Mouse (Mus musculus) heart, adult 2 months (tissue): ENCODE results near the gene Rbm6. TPM values are rescaled to one million over a fixed set of nuclear protein-coding genes. Genes with fewer than 3 reads are reported as not detected.

Experiments
- DNase-seq, 2 experiments: peaks; one replicate each; pipeline ENCODE4 v3.0.0; 2021
- H3K27ac ChIP-seq: fragments of 200-600 bp; 2 replicates; pipeline ENCODE4 v1.8.1; 2022
- H3K27me3 ChIP-seq: fragments of 200-500 bp; 2 replicates; pipeline ENCODE4 v1.6.1; 2012; ENCODE audit warnings: mild to moderate bottlenecking, low read length, inconsistent platforms, mixed read lengths; ENCODE audit not compliant: control insufficient read depth, insufficient read depth
- H3K36me3 ChIP-seq: fragments of 200-500 bp; 2 replicates; pipeline ENCODE4 v1.6.1; 2012; ENCODE audit warnings: low read length, inconsistent platforms; ENCODE audit not compliant: control insufficient read depth, insufficient read depth
- H3K4me1 ChIP-seq: fragments of 200-500 bp; 2 replicates; pipeline ENCODE4 v1.6.1; 2011; ENCODE audit warnings: low read length; ENCODE audit not compliant: control insufficient read depth, insufficient read depth
- H3K4me3 ChIP-seq: fragments of 200-600 bp; 2 replicates; pipeline ENCODE4 v1.8.1; 2022
- H3K79me2 ChIP-seq: fragments of 200-500 bp; replicated peaks from 2 replicates; pipeline ENCODE4 v1.6.1; 2012; ENCODE audit warnings: mild to moderate bottlenecking, inconsistent platforms, low read length, moderate library complexity, mixed read lengths; ENCODE audit not compliant: control insufficient read depth, insufficient read depth
- H3K9ac ChIP-seq: fragments of 200-500 bp; 2 replicates; pipeline ENCODE4 v1.6.1; 2012; ENCODE audit warnings: low read depth, mild to moderate bottlenecking, control low read depth, inconsistent platforms, low read length, mixed read lengths
- CTCF ChIP-seq: fragments of 200-600 bp; IDR thresholded peaks from 2 replicates; pipeline ENCODE4 v1.8.1; 2022; ENCODE audit warnings: antibody characterized with exemption, mild to moderate bottlenecking, moderate library complexity
- EP300 ChIP-seq: fragments of 200-500 bp; IDR thresholded peaks from 2 replicates; pipeline ENCODE4 v1.6.1; 2011; ENCODE audit warnings: low read depth, low read length, control low read depth; ENCODE audit not compliant: insufficient read depth
- POLR2A ChIP-seq: fragments of 200-500 bp; IDR thresholded peaks from 2 replicates; pipeline ENCODE4 v1.6.1; 2011; ENCODE audit warnings: mild to moderate bottlenecking, low read depth, low read length, control low read depth; ENCODE audit not compliant: insufficient read depth
- WGBS: fragments of 180-500 bp; shearing (Covaris S2); methylation state at CpG from one replicate; pipeline ENCODE4 v1.1.7; 2018; 5-methylcytosine and 5-hydroxymethylcytosine counted together
- intact Hi-C: fragments of 180-260 bp; cut with DNase I; formaldehyde crosslinking; loops from one replicate; pipeline ENCODE4 v1.15.1; 2025
- polyA plus RNA-seq: library from polyadenylated mRNA; depleted of rRNA; stranded (reverse); fragments of >200 nt; gene quantifications from 2 replicates; pipeline ENCODE4 v1.2.3, GENCODE M21; 2012
- total RNA-seq, 2 experiments: library from RNA; stranded (reverse); gene quantifications; 2 replicates each; pipeline ENCODE4 v1.2.3; 2021

Gene Rbm6
- total and polyA plus RNA-seq, 3 experiments = 8.3 to 31.2 (median 29.8) TPM

DNA sequence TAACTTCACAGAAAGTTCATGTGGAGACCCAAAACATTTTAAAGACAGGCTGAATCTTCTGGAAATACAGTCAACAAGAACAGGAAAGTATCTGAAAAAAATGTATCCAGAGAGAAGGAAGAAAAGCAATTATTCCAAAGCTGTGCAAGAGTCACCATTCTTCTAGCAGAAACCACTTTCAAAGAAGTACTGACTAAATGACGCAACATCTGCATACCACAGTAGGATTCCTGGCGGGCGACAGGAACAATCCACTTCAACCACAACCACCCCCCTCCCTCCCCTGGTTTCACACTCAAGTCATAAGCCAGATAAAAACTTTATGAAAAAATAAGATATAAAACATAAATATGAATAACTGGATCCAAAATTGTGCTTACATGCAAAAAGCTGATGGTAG lies 39.2 kb downstream of the Rbm6 start:
- H3K27ac ChIP-seq = no peak overlapping the region
- H3K27me3 ChIP-seq = no peaks in the 10 kb centered on the region
- TF ChIP-seq CTCF (no peak), POLR2A (no peak), EP300 (no peak)
- 62% methylated on average over 3 of the region's 3 CpGs for WGBS
- peaks cover 6% of the 10 kb centered on the region; the same call in 1 of the 2 replicates for H3K36me3 ChIP-seq
- DNase-seq = no peak
- H3K9ac ChIP-seq = no peak overlapping the region
- no peak overlapping the region for H3K4me3 ChIP-seq
- no peaks in the 10 kb centered on the region for H3K79me2 ChIP-seq
- intact Hi-C loops = no loop called here
- no peaks in the 10 kb centered on the region for H3K4me1 ChIP-seq

DNA sequence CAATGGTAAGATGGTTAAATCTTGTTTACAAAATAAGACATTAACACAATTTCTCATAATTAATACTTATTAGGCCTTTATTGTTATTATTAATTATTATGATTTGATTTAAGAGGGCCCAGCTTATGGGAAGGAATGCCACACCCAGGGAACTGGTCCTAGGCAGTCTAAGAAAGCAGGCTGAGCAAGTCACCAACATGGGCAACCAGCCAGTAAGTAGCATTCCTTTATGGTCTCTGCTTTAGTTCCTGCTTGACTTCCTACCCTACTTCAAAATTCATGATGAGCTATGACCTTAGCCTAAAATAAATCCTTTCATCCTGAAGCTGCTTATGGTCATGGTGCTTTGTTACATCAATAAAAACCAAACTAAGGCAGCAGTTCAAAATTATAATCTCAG lies 41.3 kb downstream of the Rbm6 start:
- Histone ChIP-seq H3K9ac (no peak overlapping the region), H3K36me3 (peaks cover 6% of the 10 kb centered on the region; the same call in 1 of the 2 replicates)
- no peak for TF ChIP-seq CTCF
- no peak for TF ChIP-seq EP300
- TF ChIP-seq POLR2A = no peak

DNA sequence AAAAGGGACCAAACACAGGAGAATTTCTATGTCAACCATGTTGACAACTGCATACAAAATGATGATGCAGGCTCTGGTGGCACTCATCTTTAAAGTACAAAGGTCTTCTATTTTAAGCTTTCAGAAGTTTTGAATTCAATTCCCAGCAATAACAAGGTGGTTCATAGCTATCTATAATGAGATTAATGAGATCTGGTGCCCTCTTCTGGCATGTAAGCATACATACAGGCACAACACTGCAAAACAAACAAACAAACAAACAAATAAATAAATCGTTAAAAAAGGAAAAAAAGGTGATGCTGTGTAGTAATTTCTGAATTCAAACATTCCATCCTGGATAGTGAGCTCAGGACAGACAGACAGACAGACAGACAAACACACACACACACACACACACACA lies 60.9 kb downstream of the Rbm6 start:
- 89% methylated on average over 1 of the region's 1 CpGs for WGBS
- no peak overlapping the region for H3K9ac ChIP-seq

More for the DNA sequence above, 41.3 kb downstream of the Rbm6 start:
- Histone ChIP-seq H3K79me2 (no peaks in the 10 kb centered on the region; the same call in 1 of the 2 replicates), H3K4me1 (no peaks in the 10 kb centered on the region), H3K27ac (no peak overlapping the region), H3K27me3 (no peaks in the 10 kb centered on the region), H3K4me3 (no peak overlapping the region)
- no peak for DNase-seq
- intact Hi-C loops = no loop called here

DNA sequence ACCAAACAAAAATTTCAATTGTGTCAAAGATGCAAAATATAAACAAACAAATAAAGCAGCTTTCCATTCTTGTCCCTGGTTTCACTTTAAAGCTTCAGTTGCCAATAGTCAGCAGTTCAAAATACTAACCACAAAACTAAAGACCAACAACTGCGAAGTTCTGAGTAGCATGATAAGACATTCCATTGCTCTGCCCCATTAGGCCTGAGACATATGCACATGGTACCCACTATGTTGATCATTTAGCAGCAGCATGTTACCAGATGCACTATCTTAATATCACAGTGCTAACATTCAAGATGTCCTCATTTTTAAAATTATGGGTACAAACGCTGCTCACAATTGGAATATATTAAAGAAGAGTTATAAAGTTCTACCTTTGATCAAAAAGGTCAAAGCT lies 62.1 kb downstream of the Rbm6 start:
- Histone ChIP-seq H3K4me1 (no peaks in the 10 kb centered on the region), H3K27me3 (no peaks in the 10 kb centered on the region), H3K27ac (no peak overlapping the region), H3K79me2 (no peaks in the 10 kb centered on the region), H3K36me3 (no peaks in the 10 kb centered on the region), H3K4me3 (no peak overlapping the region), H3K9ac (no peak overlapping the region)
- TF ChIP-seq POLR2A (no peak), CTCF (no peak), EP300 (no peak)
- WGBS = 98% methylated on average over 2 of the region's 2 CpGs
- DNase-seq = no peak
- intact Hi-C loops = no loop called here

More for the DNA sequence above, 60.9 kb downstream of the Rbm6 start:
- Histone ChIP-seq H3K27me3 (no peaks in the 10 kb centered on the region), H3K36me3 (no peaks in the 10 kb centered on the region), H3K79me2 (no peaks in the 10 kb centered on the region), H3K4me3 (no peak overlapping the region), H3K27ac (no peak overlapping the region), H3K4me1 (no peaks in the 10 kb centered on the region)
- TF ChIP-seq EP300 (no peak), POLR2A (no peak), CTCF (peak; percentile 35)
- DNase-seq = no peak
- intact Hi-C loops = no loop called here

DNA sequence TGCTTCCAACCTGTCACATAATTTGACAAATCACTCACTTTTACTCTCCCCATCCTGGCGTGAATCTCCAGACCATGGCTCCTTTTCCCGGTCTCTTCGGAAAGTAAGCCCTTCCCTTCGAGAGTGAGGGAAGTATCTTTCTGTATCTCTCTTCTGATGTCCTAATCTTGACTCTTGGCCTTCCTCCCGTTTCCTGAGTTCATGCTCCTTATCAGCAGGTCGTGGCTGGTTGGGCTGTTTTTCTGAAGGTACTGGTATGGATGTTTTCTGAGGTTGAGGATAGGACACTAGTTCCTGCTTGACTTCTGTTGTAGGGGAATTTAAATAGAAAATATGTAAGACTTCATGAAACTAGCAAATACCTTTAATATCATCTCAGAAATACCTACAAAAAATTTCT lies 81.3 kb downstream of the Rbm6 start:
- Histone ChIP-seq H3K4me3 (no peak overlapping the region), H3K27me3 (no peaks in the 10 kb centered on the region), H3K27ac (no peak overlapping the region), H3K36me3 (no peaks in the 10 kb centered on the region; the same call in 1 of the 2 replicates), H3K79me2 (no peaks in the 10 kb centered on the region), H3K9ac (no peak overlapping the region), H3K4me1 (no peaks in the 10 kb centered on the region)
- TF ChIP-seq POLR2A (no peak), CTCF (no peak), EP300 (no peak)
- no peak for DNase-seq
- intact Hi-C loops = no loop called here
- 42% methylated on average over 6 of the region's 6 CpGs for WGBS

DNA sequence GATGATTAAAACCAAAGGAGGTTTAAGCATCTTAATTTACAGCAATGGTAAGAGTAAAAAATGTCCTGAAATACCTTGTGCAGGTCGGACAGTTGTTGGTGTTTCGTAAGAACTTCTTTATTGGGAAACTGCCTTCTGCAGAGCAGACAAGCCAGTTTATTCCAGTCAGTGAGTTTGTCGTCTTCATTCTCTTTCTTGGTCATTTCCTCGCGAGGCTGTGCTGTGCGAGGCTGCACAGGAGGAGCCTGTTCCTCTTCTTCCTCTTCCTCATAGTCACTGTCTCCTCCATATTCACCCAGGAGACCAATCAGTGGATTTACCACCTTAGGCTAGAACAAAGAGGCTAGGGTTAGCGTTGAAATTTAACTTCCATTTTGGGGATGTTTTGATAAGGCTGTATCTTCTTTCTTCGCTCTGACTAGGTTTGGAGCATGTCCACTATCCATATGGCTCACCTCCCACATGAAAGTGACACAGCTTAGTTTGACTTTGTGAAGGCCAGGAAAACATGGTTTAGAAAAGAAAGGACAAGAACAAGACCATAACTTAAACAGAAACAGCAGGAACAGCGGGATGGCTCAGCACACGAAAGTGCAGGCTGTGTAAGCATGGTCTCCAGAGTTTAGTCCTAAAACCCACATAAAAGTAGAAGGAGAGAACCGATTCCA lies 90.4 kb downstream of the Rbm6 start:
- Histone ChIP-seq H3K27ac (no peak overlapping the region), H3K27me3 (no peaks in the 10 kb centered on the region), H3K9ac (no peak overlapping the region), H3K79me2 (no peaks in the 10 kb centered on the region), H3K36me3 (peaks cover 4% of the 10 kb centered on the region), H3K4me1 (no peaks in the 10 kb centered on the region), H3K4me3 (no peak overlapping the region)
- DNase-seq = no peak
- WGBS = 87% methylated on average over 11 of the region's 11 CpGs
- TF ChIP-seq CTCF (no peak), POLR2A (no peak), EP300 (no peak)
- intact Hi-C loops = no loop called here
